Mouse (Mus musculus): ENCODE results near the gene Plppr2. TPM values are rescaled to one million over a fixed set of nuclear protein-coding genes. Genes with fewer than 3 reads are reported as not detected.

Plppr2 gene
- polyA plus RNA-seq, 1 experiment from 2014 or later: 2.3 TPM

- H3K4me3 ChIP-seq: no peak overlapping the region
- H3K27me3 ChIP-seq (replicated peaks): peaks cover 22% of the 10 kb centered on the region
- no peak for ATAC-seq
- no peak overlapping the region for H3K4me2 ChIP-seq
- peaks cover 14% of the 10 kb centered on the region for H3K4me1 ChIP-seq
- H3K9me3 ChIP-seq (replicated peaks): no peaks in the 10 kb centered on the region
- H3K9ac ChIP-seq: no peak overlapping the region
- 53% methylated on average over 6 of the region's 6 CpGs for WGBS (ENCODE audit: insufficient replicate concordance)
- H3K36me3 ChIP-seq: no peaks in the 10 kb centered on the region
- H3K27ac ChIP-seq: no peak overlapping the region
Observed at GRCm38 (mm10) chr9:21968883-21969282, 32.0 kb downstream of the Plppr2 start.

GRCm38 (mm10) chr9:21969304-21969703 lies 32.5 kb downstream of the Plppr2 start:
- Histone ChIP-seq H3K9me3 (replicated peaks) (no peaks in the 10 kb centered on the region), H3K27ac (no peak overlapping the region), H3K36me3 (no peaks in the 10 kb centered on the region), H3K4me2 (no peak overlapping the region), H3K4me3 (no peak overlapping the region), H3K4me1 (peaks cover 10% of the 10 kb centered on the region), H3K9ac (no peak overlapping the region), H3K27me3 (replicated peaks) (peaks cover 24% of the 10 kb centered on the region)
- 74% methylated on average over 4 of the region's 4 CpGs for WGBS (ENCODE audit: insufficient replicate concordance)
- ATAC-seq: no peak

GRCm38 (mm10) chr9:21976626-21977175 lies 39.9 kb downstream of the Plppr2 start:
- Histone ChIP-seq H3K36me3 (no peaks in the 10 kb centered on the region), H3K4me3 (no peak overlapping the region), H3K27me3 (replicated peaks) (peaks cover 61% of the 10 kb centered on the region), H3K4me2 (no peak overlapping the region), H3K9me3 (replicated peaks) (no peaks in the 10 kb centered on the region), H3K4me1 (no peaks in the 10 kb centered on the region), H3K9ac (no peak overlapping the region), H3K27ac (no peak overlapping the region)
- WGBS (ENCODE audit: insufficient replicate concordance): 81% methylated on average over 10 of the region's 10 CpGs
- no peak for ATAC-seq

GRCm38 (mm10) chr9:21977331-21977730 lies 40.5 kb downstream of the Plppr2 start:
- WGBS (ENCODE audit: insufficient replicate concordance): 79% methylated on average over 5 of the region's 5 CpGs
- H3K27ac ChIP-seq: no peak overlapping the region
- no peak for ATAC-seq
- no peaks in the 10 kb centered on the region for H3K36me3 ChIP-seq
- H3K9me3 ChIP-seq (replicated peaks): no peaks in the 10 kb centered on the region
- no peak overlapping the region for H3K4me2 ChIP-seq
- H3K4me1 ChIP-seq: no peaks in the 10 kb centered on the region
- peaks cover 64% of the 10 kb centered on the region for H3K27me3 ChIP-seq (replicated peaks)
- H3K4me3 ChIP-seq: no peak overlapping the region
- H3K9ac ChIP-seq: no peak overlapping the region

GRCm38 (mm10) chr9:21977972-21978371 lies 41.1 kb downstream of the Plppr2 start:
- H3K9ac ChIP-seq: no peak overlapping the region
- no peak for ATAC-seq
- H3K4me2 ChIP-seq: no peak overlapping the region
- H3K27me3 ChIP-seq (replicated peaks): peaks cover 71% of the 10 kb centered on the region
- H3K36me3 ChIP-seq: no peaks in the 10 kb centered on the region
- H3K4me1 ChIP-seq: no peaks in the 10 kb centered on the region
- no peaks in the 10 kb centered on the region for H3K9me3 ChIP-seq (replicated peaks)
- WGBS (ENCODE audit: insufficient replicate concordance): 13% methylated on average over 2 of the region's 2 CpGs
- no peak overlapping the region for H3K27ac ChIP-seq
- no peak overlapping the region for H3K4me3 ChIP-seq

- 82% methylated on average over 4 of the region's 4 CpGs for WGBS (ENCODE audit: insufficient replicate concordance)
- ATAC-seq: no peak
- Histone ChIP-seq H3K4me2 (no peak overlapping the region), H3K27ac (no peak overlapping the region), H3K4me1 (no peaks in the 10 kb centered on the region), H3K9me3 (replicated peaks) (no peaks in the 10 kb centered on the region), H3K9ac (no peak overlapping the region), H3K27me3 (replicated peaks) (peaks cover 75% of the 10 kb centered on the region), H3K4me3 (no peak overlapping the region), H3K36me3 (no peaks in the 10 kb centered on the region)
Observed at GRCm38 (mm10) chr9:21978398-21979128, 41.7 kb downstream of the Plppr2 start.

GRCm38 (mm10) chr9:21983911-21984310 lies 47.1 kb downstream of the Plppr2 start:
- Histone ChIP-seq H3K36me3 (no peaks in the 10 kb centered on the region), H3K4me1 (peaks cover 8% of the 10 kb centered on the region), H3K9me3 (replicated peaks) (no peaks in the 10 kb centered on the region), H3K27me3 (replicated peaks) (peaks cover 100% of the 10 kb centered on the region), H3K27ac (no peak overlapping the region), H3K9ac (no peak overlapping the region), H3K4me3 (no peak overlapping the region), H3K4me2 (no peak overlapping the region)
- no peak for ATAC-seq
- WGBS (ENCODE audit: insufficient replicate concordance): 21% methylated on average over 3 of the region's 3 CpGs

- Histone ChIP-seq H3K27me3 (replicated peaks) (peaks cover 100% of the 10 kb centered on the region), H3K27ac (no peak overlapping the region), H3K9me3 (replicated peaks) (no peaks in the 10 kb centered on the region), H3K36me3 (no peaks in the 10 kb centered on the region), H3K4me3 (no peak overlapping the region), H3K4me1 (peaks cover 18% of the 10 kb centered on the region), H3K4me2 (no peak overlapping the region), H3K9ac (no peak overlapping the region)
- WGBS (ENCODE audit: insufficient replicate concordance): 9% methylated on average over 36 of the region's 36 CpGs
- no peak for ATAC-seq
Observed at GRCm38 (mm10) chr9:21987592-21988342, 50.9 kb downstream of the Plppr2 start.

GRCm38 (mm10) chr9:21988421-21989101 lies 51.7 kb downstream of the Plppr2 start:
- Histone ChIP-seq H3K9ac (no peak overlapping the region), H3K27me3 (replicated peaks) (peaks cover 100% of the 10 kb centered on the region), H3K4me1 (peaks cover 18% of the 10 kb centered on the region), H3K36me3 (no peaks in the 10 kb centered on the region), H3K27ac (no peak overlapping the region), H3K4me3 (peak overlapping the region; percentile 42), H3K4me2 (peak overlapping the region; percentile 54), H3K9me3 (replicated peaks) (no peaks in the 10 kb centered on the region)
- no peak for ATAC-seq
- WGBS (ENCODE audit: insufficient replicate concordance): 3% methylated on average over 32 of the region's 32 CpGs

- Histone ChIP-seq H3K9ac (no peak within 1 kb of the TSS), H3K4me2 (peak within 1 kb of the TSS; percentile 54), H3K27me3 (replicated peaks) (peaks cover 100% of the 10 kb centered on the region), H3K36me3 (no peaks in the 10 kb centered on the region), H3K27ac (no peak within 1 kb of the TSS), H3K4me3 (peak within 1 kb of the TSS; percentile 42), H3K4me1 (peaks cover 18% of the 10 kb centered on the region), H3K9me3 (replicated peaks) (no peaks in the 10 kb centered on the region)
- no peak for ATAC-seq
- WGBS (ENCODE audit: insufficient replicate concordance): 3% methylated on average over 41 of the region's 42 CpGs
Observed at GRCm38 (mm10) chr9:21989230-21990110, 52.6 kb downstream of the Plppr2 start, which contains the start of gene Rgl3. Gene Rgl3 (minus strand): TSS chr9:21989446.

GRCm38 (mm10) chr9:21992227-21992626 lies 55.4 kb downstream of the Plppr2 start:
- H3K27me3 ChIP-seq (replicated peaks): peaks cover 97% of the 10 kb centered on the region
- no peak overlapping the region for H3K4me3 ChIP-seq
- H3K36me3 ChIP-seq: no peaks in the 10 kb centered on the region
- H3K4me1 ChIP-seq: peaks cover 18% of the 10 kb centered on the region
- no peak for ATAC-seq
- no peak overlapping the region for H3K27ac ChIP-seq
- no peak overlapping the region for H3K4me2 ChIP-seq
- H3K9ac ChIP-seq: no peak overlapping the region
- 68% methylated on average over 4 of the region's 4 CpGs for WGBS (ENCODE audit: insufficient replicate concordance)
- peaks cover 6% of the 10 kb centered on the region; the same call in 1 of the 2 replicates for H3K9me3 ChIP-seq (replicated peaks)
